Mouse (Mus musculus) megakaryocyte progenitor cell, adult 5-6 weeks (primary cell): Measurements from ENCODE around the gene Ulk1. TPM values are rescaled to one million over a fixed set of nuclear protein-coding genes. Genes with fewer than 3 reads are reported as not detected.

Source experiments
- ATAC-seq: replicated peaks from 2 replicates; pipeline ENCODE4 v1.8.0; 2016; ENCODE audit warnings: mild to moderate bottlenecking, moderate TSS enrichment, inconsistent platforms; ENCODE audit not compliant: poor library complexity
- total RNA-seq, 2 experiments: library from RNA; stranded (forward) in 1 of 2; stranded (reverse) in 1 of 2; fragments of 157-497, 149-512 nt in 1 of 2; fragments of 200-1000 nt in 1 of 2; gene quantifications; 2 replicates each; pipeline versions ENCODE4 v1.2.3 to v1.2.4; 2015 to 2017

Ulk1 gene
- total RNA-seq, 2 experiments from 2014 or later = 4.1 to 16.4 TPM

- ATAC-seq = peak; percentile 90
Observed at GRCm38 (mm10) chr5:110770448-110771158, 39.3 kb downstream of the Ulk1 start, which contains the start of gene Ep400. TSS of gene Ep400 (minus strand) at chr5:110770717.

- 0 out of 2 replicates have a peak, but pooled peaks have one; percentile 3 for ATAC-seq
Observed at GRCm38 (mm10) chr5:110770031-110770445, 39.9 kb downstream of the Ulk1 start.

DNA sequence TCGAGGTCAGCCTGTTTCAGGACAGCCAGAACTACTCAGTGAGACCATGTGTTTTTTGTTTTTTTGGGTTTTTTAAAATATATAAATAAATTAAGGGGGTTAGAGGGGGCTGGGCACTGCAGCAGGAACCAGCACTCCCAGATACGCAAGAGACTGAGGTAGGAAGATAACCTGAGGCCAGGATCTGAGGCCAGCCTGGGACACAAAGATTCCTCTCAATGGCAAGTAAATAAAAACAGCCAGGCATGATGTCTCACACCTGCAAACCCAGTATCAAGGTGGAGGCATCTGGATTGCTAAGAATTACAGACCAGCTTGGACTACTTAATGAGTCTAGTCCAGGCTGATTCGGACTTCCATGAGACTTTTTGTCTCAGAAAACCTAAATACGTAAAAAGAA is 40.6 kb downstream of the Ulk1 start:
- no peak for ATAC-seq

GRCm38 (mm10) chr5:110763890-110764289 is 46.0 kb downstream of the Ulk1 start:
- no peak for ATAC-seq

DNA sequence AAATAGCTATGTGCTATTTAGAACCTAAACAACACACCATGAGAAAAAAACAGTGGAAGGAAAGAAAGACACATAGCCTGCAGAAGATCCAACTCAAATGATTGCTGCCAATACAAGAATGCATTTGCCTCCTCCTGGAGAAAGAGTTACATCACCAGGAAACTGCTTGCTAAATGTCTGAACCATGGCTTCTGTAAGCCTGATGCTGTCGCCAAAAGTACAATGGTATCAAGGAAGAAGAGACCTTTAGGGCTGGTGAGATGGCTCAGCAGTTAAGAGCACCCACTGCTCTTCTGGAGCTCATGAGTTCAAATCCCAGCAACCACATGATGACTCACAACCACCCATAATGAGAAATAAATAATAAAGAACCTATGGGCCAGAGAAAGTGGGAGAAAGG is 64.9 kb downstream of the Ulk1 start:
- ATAC-seq = peak; percentile 54; the same call in 1 of the 2 replicates

GRCm38 (mm10) chr5:110739496-110740275 is 70.2 kb downstream of the Ulk1 start:
- no peak for ATAC-seq

DNA sequence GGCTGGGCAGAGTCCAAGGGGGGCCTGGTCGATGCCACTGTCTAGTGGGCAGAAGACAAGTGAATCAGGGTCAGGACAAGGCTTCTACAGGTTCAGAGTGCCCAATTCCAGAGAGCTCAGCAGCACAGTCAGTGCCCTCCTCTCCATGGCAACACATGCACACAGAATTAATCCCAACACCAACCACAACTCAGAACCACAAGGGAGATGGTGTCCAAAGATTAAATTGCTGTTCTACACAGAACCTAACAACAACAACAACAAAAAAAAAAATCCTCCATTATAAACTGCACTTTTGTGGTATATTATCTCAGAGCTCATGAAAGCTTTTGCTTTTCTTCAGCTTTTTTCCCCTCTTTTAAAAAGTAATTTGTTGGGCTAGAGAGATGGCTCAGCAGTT is 74.3 kb downstream of the Ulk1 start:
- ATAC-seq = peak; percentile 31; the same call in 1 of the 2 replicates

Other genes starting within 250 kb of the Ulk1 start
- 33.4 and 34.3 TPM in 2 replicates for gene Noc4l, start 156.7 kb downstream of the Ulk1 start, total RNA-seq (2015)
- 39.2 and 39.3 TPM in 2 replicates for gene Noc4l, start 156.7 kb downstream of the Ulk1 start, total RNA-seq (2017)
- 15.9 and 19.0 TPM in 2 replicates for gene Ddx51, start 156.6 kb downstream of the Ulk1 start, total RNA-seq (2015)
- 8.3 and 9.5 TPM in 2 replicates for gene Ddx51, start 156.6 kb downstream of the Ulk1 start, total RNA-seq (2017)
- gene Ep400, start 39.4 kb downstream of the Ulk1 start, total RNA-seq (2015) = 94.1 and 115 TPM in 2 replicates
- gene Ep400, start 39.4 kb downstream of the Ulk1 start, total RNA-seq (2017) = 41.0 and 41.7 TPM in 2 replicates
- 20.1 and 22.3 TPM in 2 replicates for gene Pus1, start 29.4 kb downstream of the Ulk1 start, total RNA-seq (2015)
- gene Pus1, start 29.4 kb downstream of the Ulk1 start, total RNA-seq (2017) = 60.3 and 68.1 TPM in 2 replicates
- 53.7 and 69.4 TPM in 2 replicates for gene Hscb, start 29.7 kb upstream of the Ulk1 start, total RNA-seq (2015)
- gene Hscb, start 29.7 kb upstream of the Ulk1 start, total RNA-seq (2017) = 61.3 and 76.2 TPM in 2 replicates
- gene Chek2, start 29.9 kb upstream of the Ulk1 start, total RNA-seq (2015) = 29.8 and 30.4 TPM in 2 replicates
- 27.4 and 32.9 TPM in 2 replicates for gene Chek2, start 29.9 kb upstream of the Ulk1 start, total RNA-seq (2017)
- 1.2 and 2.0 TPM in 2 replicates for gene Ttc28, start 69.7 kb upstream of the Ulk1 start, total RNA-seq (2015)
- 0.50 and 1.9 TPM in 2 replicates for gene Ttc28, start 69.7 kb upstream of the Ulk1 start, total RNA-seq (2017)